Mouse (Mus musculus) liver, embryonic 11.5 days (tissue): ENCODE measurements around the gene Rbm34. TPM values are rescaled to one million over a fixed set of nuclear protein-coding genes. Genes with fewer than 3 reads are reported as not detected.

Experiments
- ATAC-seq: fragments of 200-750 bp; cut with Nextera tagmentation; replicated peaks from 2 replicates; pipeline ENCODE4 v1.8.0; 2017; ENCODE audit warnings: moderate number of reproducible peaks, mild to moderate bottlenecking, moderate TSS enrichment, moderate library complexity; ENCODE audit not compliant: low FRiP score
- DNase-seq: peaks from one replicate; pipeline ENCODE4 v3.0.0-alpha.2; 2017; ENCODE audit warnings: low spot score
- H3K27ac ChIP-seq: fragments of 300-500 bp; sonication (generic); 2 replicates; pipeline ENCODE4 v1.5.1; 2014; ENCODE audit warnings: mild to moderate bottlenecking, low read depth, low read length, control low read depth
- H3K27me3 ChIP-seq: fragments of 300-500 bp; sonication (generic); replicated peaks from 2 replicates; pipeline ENCODE4 v1.6.1; 2014; ENCODE audit warnings: low read length, mixed read lengths; ENCODE audit not compliant: control insufficient read depth, insufficient read depth
- H3K36me3 ChIP-seq: fragments of 300-500 bp; sonication (generic); 2 replicates; pipeline ENCODE4 v1.6.1; 2014; ENCODE audit warnings: mild to moderate bottlenecking, low read length, moderate library complexity, mixed read lengths; ENCODE audit not compliant: control insufficient read depth, insufficient read depth
- H3K4me1 ChIP-seq: fragments of 300-500 bp; sonication (generic); replicated peaks from 2 replicates; pipeline ENCODE4 v1.6.1; 2014; ENCODE audit warnings: low read length, mixed read lengths; ENCODE audit not compliant: control insufficient read depth, insufficient read depth
- H3K4me2 ChIP-seq: fragments of 300-500 bp; sonication (generic); 2 replicates; pipeline ENCODE4 v1.6.1; 2014; ENCODE audit warnings: mild to moderate bottlenecking, control low read depth, moderate library complexity
- H3K4me3 ChIP-seq: fragments of 300-500 bp; sonication (generic); 2 replicates; pipeline ENCODE4 v1.5.1; 2014; ENCODE audit warnings: low read depth, low read length, control low read depth
- H3K9ac ChIP-seq: fragments of 300-500 bp; sonication (generic); 2 replicates; pipeline ENCODE4 v1.6.1; 2014; ENCODE audit warnings: low read depth, low read length, control low read depth
- H3K9me3 ChIP-seq: fragments of 300-500 bp; sonication (generic); 2 replicates; pipeline ENCODE4 v1.6.1; 2016; ENCODE audit warnings: low read length, inconsistent platforms, mixed read lengths; ENCODE audit not compliant: control insufficient read depth
- WGBS: fragments of 180-500 bp; shearing (Covaris S2); extraction: QIAGEN DNeasy Blood & Tissue Kit; methylation state at CpG from one replicate; pipeline ENCODE4 v1.1.7; 2014; 5-methylcytosine and 5-hydroxymethylcytosine counted together
- polyA plus RNA-seq: library from polyadenylated mRNA; unstranded; fragments of >200 nt; fragmentation: Nextera tagmentation; extraction: Ambion mirVana; gene quantifications from 2 replicates; pipeline ENCODE4 v1.2.1, GENCODE M21; 2014

Rbm34 gene
- polyA plus RNA-seq = 30.5 and 32.4 TPM in 2 replicates

DNA sequence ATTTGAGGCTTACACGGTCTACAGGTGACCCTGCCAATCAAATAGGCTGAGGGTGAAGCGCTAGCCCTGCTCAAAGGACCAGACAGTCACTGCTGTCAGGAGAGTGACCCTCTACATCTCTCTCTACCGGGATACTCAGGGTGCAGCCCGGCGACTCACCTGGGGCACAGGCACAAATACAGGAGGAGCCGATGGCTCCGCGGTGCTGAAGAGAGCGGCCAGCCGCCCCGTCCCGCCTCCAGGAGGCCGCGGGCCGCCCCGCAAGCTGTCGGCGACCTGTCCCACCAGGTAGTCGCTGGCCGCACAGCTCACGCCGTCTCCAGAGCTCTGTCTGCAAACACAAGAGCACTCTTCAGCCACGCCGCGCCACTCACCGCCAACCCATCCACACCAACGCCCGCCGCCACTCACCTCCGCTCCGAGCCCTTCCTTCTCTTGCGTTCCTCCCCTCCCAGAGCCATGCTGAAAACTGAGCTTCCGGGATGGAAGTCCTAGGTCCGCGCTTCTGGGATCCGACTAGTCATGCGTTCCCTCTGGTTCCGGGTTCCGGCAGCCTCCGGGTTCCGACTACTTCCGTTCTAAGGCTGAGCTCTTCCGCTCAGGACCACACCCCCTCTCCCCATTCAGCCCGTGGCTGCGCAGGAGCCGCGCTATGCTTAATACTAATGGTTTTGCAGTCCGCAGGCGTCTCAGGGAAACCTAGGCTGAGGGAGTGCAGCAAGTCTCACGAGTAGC, at the start of gene Rbm34:
Rbm34 (minus strand) TSS at position 493 of the 735 bp plus-strand sequence.
- H3K36me3 ChIP-seq = peaks cover 5% of the 10 kb centered on the region; the same call in 1 of the 2 replicates
- peak within 1 kb of the TSS; percentile 84 for H3K9ac ChIP-seq
- peak within 1 kb of the TSS; percentile 81 for H3K4me3 ChIP-seq
- H3K9me3 ChIP-seq = no peaks in the 10 kb centered on the region
- no peaks in the 10 kb centered on the region for H3K27me3 ChIP-seq
- DNase-seq (peak; percentile 92), ATAC-seq (peak; percentile 97)
- H3K4me2 ChIP-seq = peak within 1 kb of the TSS; percentile 89
- peaks cover 13% of the 10 kb centered on the region for H3K4me1 ChIP-seq
- peak within 1 kb of the TSS; percentile 75; the same call in 1 of the 2 replicates for H3K27ac ChIP-seq
- WGBS = under 1% methylated on average over 50 of the region's 50 CpGs

DNA sequence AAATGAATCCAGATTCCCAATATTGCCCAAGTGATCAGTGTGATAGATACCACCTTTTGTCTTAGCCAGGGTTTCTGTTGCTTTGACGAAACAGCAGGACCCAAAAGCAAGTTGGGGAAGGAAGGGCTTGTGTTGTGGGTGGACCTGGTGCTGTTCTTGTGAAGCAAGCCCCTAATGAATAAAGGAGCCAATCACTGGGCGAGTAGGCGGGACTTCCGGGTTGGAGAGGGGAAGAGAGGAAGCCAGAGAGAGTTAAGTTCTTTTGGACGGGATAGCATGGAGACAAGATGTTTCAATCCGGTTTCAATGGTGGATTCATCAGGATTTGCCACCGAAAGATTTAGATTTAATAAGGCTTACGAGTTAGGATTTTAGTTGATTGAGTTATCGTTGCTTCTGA, 40.8 kb upstream of the Rbm34 start:
- H3K27me3 ChIP-seq = no peaks in the 10 kb centered on the region
- DNase-seq (no peak), ATAC-seq (no peak)
- no peaks in the 10 kb centered on the region for H3K9me3 ChIP-seq
- no peak overlapping the region for H3K27ac ChIP-seq
- H3K36me3 ChIP-seq = no peaks in the 10 kb centered on the region
- no peak overlapping the region for H3K4me2 ChIP-seq
- no peak overlapping the region for H3K9ac ChIP-seq
- no peaks in the 10 kb centered on the region for H3K4me1 ChIP-seq
- 42% methylated on average over 9 of the region's 9 CpGs for WGBS
- H3K4me3 ChIP-seq = no peak overlapping the region

DNA sequence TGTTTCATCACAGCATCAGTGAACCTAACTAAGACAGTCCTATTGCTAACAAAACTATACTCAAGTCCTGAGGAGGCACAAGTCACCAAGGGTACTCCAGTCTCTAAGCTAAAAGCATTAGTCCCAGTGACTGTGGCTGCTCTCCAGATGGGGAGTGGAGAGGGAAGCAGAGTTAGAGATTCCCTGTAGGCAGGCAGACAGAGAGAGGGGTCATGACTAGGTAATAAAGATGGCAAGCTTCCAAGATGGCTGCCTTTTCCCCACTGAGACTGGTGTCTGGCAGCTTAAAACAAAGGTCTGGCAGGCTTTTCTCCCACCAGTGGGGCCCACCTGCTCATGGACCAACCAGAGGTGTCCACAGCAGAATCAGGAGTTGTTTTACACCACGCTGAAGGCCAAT, 23.6 kb upstream of the Rbm34 start:
- no peaks in the 10 kb centered on the region for H3K36me3 ChIP-seq
- no peak overlapping the region for H3K9ac ChIP-seq
- no peak overlapping the region for H3K27ac ChIP-seq
- ATAC-seq (no peak), DNase-seq (no peak)
- H3K4me1 ChIP-seq = no peaks in the 10 kb centered on the region
- 77% methylated on average over 1 of the region's 1 CpGs for WGBS
- H3K4me2 ChIP-seq = no peak overlapping the region
- no peak overlapping the region for H3K4me3 ChIP-seq
- H3K9me3 ChIP-seq = no peaks in the 10 kb centered on the region
- H3K27me3 ChIP-seq = no peaks in the 10 kb centered on the region

DNA sequence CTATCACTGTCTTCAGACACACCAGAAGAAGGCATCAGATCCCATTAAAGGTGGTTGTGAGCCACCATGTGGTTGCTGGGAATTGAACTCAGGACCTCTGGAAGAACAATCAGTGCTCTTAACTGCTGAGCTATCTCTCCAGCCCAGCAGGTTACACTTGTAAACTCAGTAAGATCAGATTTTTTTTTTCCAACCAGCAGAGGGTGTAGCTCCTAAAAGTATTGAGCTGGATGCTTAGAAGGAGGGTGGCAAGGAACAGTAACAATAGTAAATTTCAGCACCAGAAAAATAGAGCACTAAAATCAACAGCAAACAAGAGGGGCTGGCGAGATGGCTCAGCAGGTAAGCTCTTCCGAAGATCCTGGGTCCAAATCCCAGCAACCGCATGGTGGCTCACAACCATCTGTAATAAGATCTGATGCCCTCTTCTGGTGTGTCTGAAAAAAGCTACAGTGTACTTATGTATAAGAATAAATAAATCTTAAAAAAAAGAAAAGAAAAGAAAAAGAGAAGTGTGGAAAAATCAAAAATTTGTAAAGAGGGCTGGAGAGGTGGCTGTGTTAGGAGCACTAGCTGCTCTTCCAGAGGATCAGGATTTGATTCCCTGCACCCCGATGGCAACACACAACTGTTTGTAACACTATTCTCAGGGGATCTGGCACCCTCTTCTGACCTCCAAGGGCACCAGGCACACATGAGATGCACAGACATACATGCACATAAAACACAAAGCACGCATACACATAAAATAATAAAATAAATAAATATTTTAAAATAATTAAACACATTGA, 18.7 kb upstream of the Rbm34 start:
- Histone ChIP-seq H3K4me3 (no peak overlapping the region), H3K4me1 (no peaks in the 10 kb centered on the region), H3K27ac (no peak overlapping the region), H3K36me3 (no peaks in the 10 kb centered on the region), H3K27me3 (0 out of 2 replicates have a peak, but pooled peaks cover 4% of the 10 kb centered on the region), H3K4me2 (no peak overlapping the region), H3K9ac (no peak overlapping the region), H3K9me3 (no peaks in the 10 kb centered on the region)
- DNase-seq = no peak
- 75% methylated on average over 5 of the region's 5 CpGs for WGBS
- ATAC-seq = no peak

DNA sequence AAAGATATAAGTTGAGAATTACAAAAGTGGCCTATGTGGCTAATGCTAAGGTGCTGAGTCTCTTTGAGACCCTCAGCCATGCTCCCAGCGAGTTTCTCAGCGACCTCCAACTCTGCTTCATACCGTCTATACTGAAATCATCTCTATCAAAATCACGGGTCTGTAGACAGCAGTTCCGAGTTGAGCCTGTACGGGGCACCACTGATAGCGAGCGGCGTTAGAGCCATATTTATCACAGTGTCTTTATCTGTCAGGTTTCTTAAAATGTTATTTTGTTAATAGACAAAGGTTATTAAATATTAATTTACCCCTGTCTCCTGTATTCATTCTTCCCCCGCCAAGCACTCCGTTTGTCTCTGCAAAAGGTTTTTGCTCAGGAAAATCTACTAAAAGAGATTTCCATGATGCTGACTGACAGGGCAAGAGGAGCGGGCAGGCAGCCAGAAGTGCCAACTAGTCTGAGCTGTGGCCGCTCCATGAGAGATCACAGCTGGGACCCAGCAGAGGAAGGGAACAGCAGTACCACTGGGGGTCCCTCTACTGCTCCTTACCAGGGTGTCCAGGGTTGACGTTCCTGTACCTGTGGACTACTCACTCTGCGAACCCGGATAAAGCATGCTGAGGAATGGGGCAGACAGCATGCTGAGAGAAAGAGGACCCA, 17.6 kb upstream of the Rbm34 start:
- no peak overlapping the region for H3K4me3 ChIP-seq
- no peak overlapping the region for H3K9ac ChIP-seq
- H3K9me3 ChIP-seq = no peaks in the 10 kb centered on the region
- no peak overlapping the region for H3K27ac ChIP-seq
- WGBS = 52% methylated on average over 16 of the region's 16 CpGs
- ATAC-seq (no peak), DNase-seq (no peak)
- H3K27me3 ChIP-seq = 0 out of 2 replicates have a peak, but pooled peaks cover 4% of the 10 kb centered on the region
- no peaks in the 10 kb centered on the region for H3K4me1 ChIP-seq
- H3K36me3 ChIP-seq = no peaks in the 10 kb centered on the region
- no peak overlapping the region for H3K4me2 ChIP-seq

DNA sequence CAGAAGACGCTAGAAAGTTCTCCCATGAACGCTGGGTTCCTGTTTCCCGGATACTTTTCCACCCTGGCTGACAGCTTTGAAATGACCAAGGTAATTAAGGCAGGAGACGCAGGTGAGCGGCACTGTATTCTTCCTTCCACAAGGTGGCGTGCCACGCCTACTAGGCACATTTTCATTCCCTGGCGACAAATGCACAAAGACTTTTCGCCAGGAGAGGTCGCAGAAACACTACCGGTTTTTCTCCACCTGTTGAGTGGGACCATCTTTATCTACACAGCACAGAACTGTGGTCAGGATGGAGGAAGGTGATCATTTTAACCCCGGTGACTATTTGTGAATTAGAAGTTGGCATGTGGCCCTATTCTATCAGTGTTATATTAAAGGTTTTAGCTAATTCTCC, 15.6 kb upstream of the Rbm34 start:
- WGBS = 2% methylated on average over 12 of the region's 12 CpGs
- DNase-seq = peak; percentile 70
- ATAC-seq = peak; percentile 68
- H3K27ac ChIP-seq = no peak overlapping the region
- no peaks in the 10 kb centered on the region for H3K4me1 ChIP-seq
- no peak overlapping the region for H3K9ac ChIP-seq
- H3K9me3 ChIP-seq = no peaks in the 10 kb centered on the region
- H3K36me3 ChIP-seq = no peaks in the 10 kb centered on the region
- no peak overlapping the region for H3K4me3 ChIP-seq
- 0 out of 2 replicates have a peak, but pooled peaks cover 4% of the 10 kb centered on the region for H3K27me3 ChIP-seq
- H3K4me2 ChIP-seq = peak overlapping the region; percentile 12; the same call in 1 of the 2 replicates

DNA sequence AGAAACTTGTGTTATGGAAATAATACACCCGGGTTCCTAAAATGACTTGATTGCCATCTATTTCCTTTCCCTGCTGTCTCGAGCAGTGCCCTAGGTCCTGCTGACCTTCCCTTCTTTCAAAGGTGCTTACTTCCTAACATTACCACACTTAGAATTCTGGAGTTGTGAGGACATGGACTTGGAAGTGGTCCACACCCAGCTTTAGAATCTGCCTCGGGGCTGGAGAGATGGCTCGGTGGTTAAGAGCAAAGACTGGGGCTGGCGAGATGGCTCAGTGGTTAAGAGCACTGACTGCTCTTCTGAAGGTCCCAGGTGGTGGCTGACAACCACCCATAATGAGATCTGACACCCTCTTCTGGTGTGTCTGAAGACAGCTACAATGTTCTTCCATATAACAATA, 9.2 kb upstream of the Rbm34 start:
- ATAC-seq (no peak), DNase-seq (no peak)
- Histone ChIP-seq H3K9ac (no peak overlapping the region), H3K27me3 (no peaks in the 10 kb centered on the region), H3K4me1 (no peaks in the 10 kb centered on the region), H3K9me3 (no peaks in the 10 kb centered on the region), H3K4me2 (no peak overlapping the region), H3K27ac (no peak overlapping the region), H3K4me3 (no peak overlapping the region), H3K36me3 (no peaks in the 10 kb centered on the region)
- WGBS = 63% methylated on average over 5 of the region's 5 CpGs

DNA sequence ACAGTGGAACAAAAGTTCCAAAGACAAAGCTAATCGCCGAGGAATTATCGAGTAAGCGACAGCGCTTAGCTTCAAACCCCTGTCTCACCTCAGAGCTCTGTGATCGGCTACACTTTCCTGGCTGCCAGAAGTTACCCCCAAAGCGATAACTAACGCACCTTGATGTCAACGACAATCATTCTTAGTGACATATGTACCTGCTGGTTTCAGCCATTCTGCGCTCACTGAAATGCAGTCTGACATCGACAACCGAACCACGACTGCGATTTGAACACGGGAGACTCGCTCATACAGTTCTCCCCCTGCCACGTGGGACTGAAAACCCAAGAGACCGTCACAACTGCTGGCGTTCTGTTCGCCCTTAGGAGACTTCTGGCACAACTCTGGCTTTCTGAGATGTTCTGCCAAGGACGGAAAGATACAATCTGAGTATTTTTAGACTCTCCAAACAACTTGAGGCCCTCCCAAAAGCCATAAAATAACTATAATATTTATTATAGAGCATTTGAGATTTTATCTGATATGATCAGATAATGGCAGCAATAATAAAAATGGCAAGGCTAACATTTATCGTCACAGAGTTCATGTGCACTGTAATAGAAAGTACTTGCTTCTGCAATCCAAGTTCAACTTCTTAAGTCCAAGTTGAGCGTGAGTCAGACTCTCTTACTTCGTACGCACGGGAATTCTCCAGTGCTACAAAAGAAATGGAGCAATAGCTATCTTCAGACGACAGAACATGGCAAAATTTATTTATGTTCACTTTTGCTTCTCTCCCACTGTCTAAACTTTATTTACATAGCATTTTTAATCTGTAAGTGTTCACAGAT, 8.4 kb upstream of the Rbm34 start:
- H3K27me3 ChIP-seq = no peaks in the 10 kb centered on the region
- H3K4me2 ChIP-seq = peak overlapping the region; percentile 48
- no peak overlapping the region for H3K27ac ChIP-seq
- no peak for DNase-seq
- no peaks in the 10 kb centered on the region for H3K36me3 ChIP-seq
- ATAC-seq = no peak
- WGBS = 22% methylated on average over 27 of the region's 27 CpGs
- no peaks in the 10 kb centered on the region for H3K4me1 ChIP-seq
- peak overlapping the region; percentile 7; the same call in 1 of the 2 replicates for H3K9ac ChIP-seq
- H3K4me3 ChIP-seq = peak overlapping the region; percentile 23
- H3K9me3 ChIP-seq = no peaks in the 10 kb centered on the region
